Mouse (Mus musculus): Measurements from ENCODE around the gene Zfp384.

Zfp384 gene

DNA sequence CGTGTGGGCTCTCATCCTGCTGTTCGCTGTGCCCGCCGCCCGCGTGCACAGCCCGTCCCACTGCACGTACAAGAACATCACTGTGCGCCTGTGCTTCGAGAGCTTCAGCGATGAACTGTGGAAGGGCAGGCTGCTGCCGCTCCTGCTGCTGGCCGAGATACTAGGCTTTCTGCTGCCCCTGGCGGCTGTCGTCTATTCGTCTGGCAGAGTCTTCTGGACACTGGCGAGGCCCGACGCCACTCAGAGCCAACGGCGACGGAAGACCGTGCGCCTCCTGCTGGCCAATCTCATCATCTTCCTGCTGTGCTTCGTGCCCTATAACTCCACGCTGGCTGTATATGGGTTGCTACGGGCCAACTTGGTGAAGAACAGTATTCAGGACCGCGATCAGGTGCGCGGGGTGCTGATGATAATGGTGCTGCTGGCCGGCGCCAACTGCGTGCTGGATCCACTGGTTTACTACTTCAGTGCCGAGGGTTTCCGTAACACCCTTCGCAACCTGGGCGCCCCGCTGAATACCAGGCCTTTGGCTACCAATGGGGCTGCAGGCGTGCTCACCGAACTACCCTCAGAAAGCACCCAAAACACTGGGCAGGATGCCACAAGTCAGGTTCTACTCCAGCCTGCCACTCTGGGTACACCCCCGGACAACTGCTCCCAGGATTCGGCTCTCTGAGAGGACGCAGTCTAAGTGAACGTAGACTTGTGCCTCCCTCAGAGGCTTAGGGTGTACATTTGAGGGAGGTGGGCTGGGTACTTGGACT lies 73.0 kb downstream of the Zfp384 start:
- DNase-seq (ENCODE audit: low spot score): peak; percentile 73

DNA sequence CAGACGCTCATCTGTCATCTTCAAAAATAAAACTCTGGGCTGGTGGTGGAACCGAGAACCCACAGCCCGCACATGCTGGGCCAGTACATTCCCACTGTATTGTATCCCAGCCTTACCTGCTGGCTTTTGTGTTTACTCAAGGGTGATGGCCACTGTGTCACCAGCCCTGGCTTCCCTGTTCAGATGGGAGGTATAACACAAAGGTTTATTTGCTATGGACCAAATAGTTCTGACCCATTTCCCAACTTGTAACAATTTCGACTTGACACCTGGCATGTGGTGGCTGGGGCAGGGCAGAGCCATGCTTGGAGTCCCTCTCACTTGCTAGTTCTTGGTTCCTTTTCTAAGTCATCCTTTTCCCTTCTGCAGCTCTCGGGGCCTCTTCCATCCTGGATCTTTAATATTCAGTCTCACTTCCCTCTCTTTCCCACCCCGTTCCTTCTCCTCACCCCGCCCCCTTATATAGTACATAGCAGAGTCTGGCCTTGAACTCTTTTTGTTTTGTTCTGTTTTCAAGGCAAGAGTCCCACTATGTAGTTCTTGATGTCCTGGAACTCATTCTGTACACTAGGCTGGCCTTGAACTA lies 73.9 kb downstream of the Zfp384 start:
- no peak for DNase-seq (ENCODE audit: low spot score)

GRCm38 (mm10) chr6:125084424-125084823 lies 75.5 kb downstream of the Zfp384 start:
- DNase-seq (ENCODE audit: low spot score): no peak
